Mouse (Mus musculus) hindbrain, embryonic 15.5 days (tissue): ENCODE measurements at regions not wholly inside any gene's neighbourhood (a gene's known extent, or its start where the extent isn't known, plus 50 kb on each side); places are given as distances from the start of the nearest gene placed in this dataset.
A peak's percentile ranks its signal among the peaks of the same experiment; 100 is the strongest.

Experiments
- ATAC-seq: fragments of 200-750 bp; cut with Nextera tagmentation; 2 replicates; pipeline ENCODE4 v1.8.0; 2017; ENCODE audit warnings: low read depth, moderate number of reproducible peaks, moderate TSS enrichment; ENCODE audit not compliant: low FRiP score
- H3K27ac ChIP-seq: fragments of 300-500 bp; sonication (generic); replicated peaks from 2 replicates; pipeline ENCODE4 v1.5.1; 2015; ENCODE audit warnings: mild to moderate bottlenecking, inconsistent platforms
- H3K27me3 ChIP-seq: fragments of 300-500 bp; sonication (generic); 2 replicates; pipeline ENCODE4 v1.6.1; 2015; ENCODE audit warnings: control low read depth, inconsistent platforms
- H3K36me3 ChIP-seq: fragments of 300-500 bp; sonication (generic); 2 replicates; pipeline ENCODE4 v1.6.1; 2015; ENCODE audit warnings: control low read depth, inconsistent platforms
- H3K4me1 ChIP-seq: fragments of 300-500 bp; sonication (generic); replicated peaks from 2 replicates; pipeline ENCODE4 v1.6.1; 2015; ENCODE audit warnings: control low read depth, inconsistent platforms
- H3K4me2 ChIP-seq: fragments of 300-500 bp; sonication (generic); 2 replicates; pipeline ENCODE4 v1.6.1; 2015; ENCODE audit warnings: moderate library complexity, mild to moderate bottlenecking, inconsistent platforms
- H3K4me3 ChIP-seq: fragments of 300-500 bp; sonication (generic); 2 replicates; pipeline ENCODE4 v1.5.1; 2015; ENCODE audit warnings: mild to moderate bottlenecking, inconsistent platforms
- H3K9ac ChIP-seq: fragments of 300-500 bp; sonication (generic); 2 replicates; pipeline ENCODE4 v1.6.1; 2015; ENCODE audit warnings: inconsistent platforms
- H3K9me3 ChIP-seq: fragments of 300-500 bp; sonication (generic); 2 replicates; pipeline ENCODE4 v1.6.1; 2016; ENCODE audit warnings: control low read depth, inconsistent platforms
- WGBS: fragments of 180-500 bp; shearing (Covaris S2); methylation state at CpG from one replicate; pipeline ENCODE4 v1.1.7; 2015; 5-methylcytosine and 5-hydroxymethylcytosine counted together

GRCm38 (mm10) chr3:8310379-8311128 lies 1299.3 kb downstream of the Zfp704 start:
- Histone ChIP-seq H3K9ac (no peak overlapping the region), H3K27ac (peak overlapping the region; percentile 53; the same call in 1 of the 2 replicates), H3K36me3 (no peaks in the 10 kb centered on the region), H3K27me3 (no peaks in the 10 kb centered on the region), H3K4me3 (no peak overlapping the region), H3K4me1 (peaks cover 7% of the 10 kb centered on the region; the same call in 1 of the 2 replicates), H3K4me2 (no peak overlapping the region), H3K9me3 (no peaks in the 10 kb centered on the region)
- 31% methylated on average over 4 of the region's 4 CpGs for WGBS
- ATAC-seq, result peak; percentile 93

- Histone ChIP-seq H3K9ac (no peak overlapping the region), H3K27me3 (no peaks in the 10 kb centered on the region), H3K4me1 (peaks cover 7% of the 10 kb centered on the region; the same call in 1 of the 2 replicates), H3K27ac (no peak overlapping the region), H3K9me3 (no peaks in the 10 kb centered on the region), H3K4me2 (no peak overlapping the region), H3K4me3 (no peak overlapping the region), H3K36me3 (no peaks in the 10 kb centered on the region)
- ATAC-seq, result no peak
- WGBS, result 76% methylated on average over 3 of the region's 3 CpGs
These were observed 1302.6 kb downstream of the Zfp704 start for GRCm38 (mm10) chr3:8307296-8307695.

- H3K9me3 ChIP-seq, result no peaks in the 10 kb centered on the region
- no peaks in the 10 kb centered on the region for H3K4me1 ChIP-seq
- H3K4me3 ChIP-seq, result no peak overlapping the region
- H3K36me3 ChIP-seq, result no peaks in the 10 kb centered on the region
- no peak overlapping the region for H3K27ac ChIP-seq
- no peak overlapping the region for H3K4me2 ChIP-seq
- no peak overlapping the region for H3K9ac ChIP-seq
- ATAC-seq, result no peak
- no peaks in the 10 kb centered on the region for H3K27me3 ChIP-seq
These were observed 1305.1 kb downstream of the Zfp704 start for GRCm38 (mm10) chr3:8304784-8305183.

GRCm38 (mm10) chr3:8293036-8293435 lies 1316.8 kb downstream of the Zfp704 start:
- no peak overlapping the region for H3K4me2 ChIP-seq
- no peak for ATAC-seq
- no peak overlapping the region for H3K27ac ChIP-seq
- no peak overlapping the region for H3K4me3 ChIP-seq
- WGBS, result 84% methylated on average over 1 of the region's 1 CpGs
- H3K9ac ChIP-seq, result no peak overlapping the region
- H3K36me3 ChIP-seq, result no peaks in the 10 kb centered on the region
- no peaks in the 10 kb centered on the region for H3K9me3 ChIP-seq
- no peaks in the 10 kb centered on the region for H3K4me1 ChIP-seq
- no peaks in the 10 kb centered on the region for H3K27me3 ChIP-seq

- WGBS, result 90% methylated on average over 2 of the region's 2 CpGs
- Histone ChIP-seq H3K4me2 (no peak overlapping the region), H3K4me3 (no peak overlapping the region)
These were observed 1320.3 kb downstream of the Zfp704 start for GRCm38 (mm10) chr3:8289558-8289957.

GRCm38 (mm10) chr3:8288437-8288836 lies 1321.4 kb downstream of the Zfp704 start:
- H3K4me2 ChIP-seq, result no peak overlapping the region
- no peak overlapping the region for H3K27ac ChIP-seq
- no peaks in the 10 kb centered on the region for H3K9me3 ChIP-seq
- no peaks in the 10 kb centered on the region for H3K4me1 ChIP-seq
- 74% methylated on average over 1 of the region's 1 CpGs for WGBS
- H3K36me3 ChIP-seq, result no peaks in the 10 kb centered on the region
- no peaks in the 10 kb centered on the region for H3K27me3 ChIP-seq
- no peak overlapping the region for H3K4me3 ChIP-seq
- no peak overlapping the region for H3K9ac ChIP-seq
- no peak for ATAC-seq

More at GRCm38 (mm10) chr3:8289558-8289957, 1320.3 kb downstream of the Zfp704 start:
- no peaks in the 10 kb centered on the region for H3K9me3 ChIP-seq
- ATAC-seq, result no peak
- no peak overlapping the region for H3K9ac ChIP-seq
- no peak overlapping the region for H3K27ac ChIP-seq
- H3K36me3 ChIP-seq, result no peaks in the 10 kb centered on the region
- no peaks in the 10 kb centered on the region for H3K27me3 ChIP-seq
- H3K4me1 ChIP-seq, result no peaks in the 10 kb centered on the region

GRCm38 (mm10) chr3:8284655-8285428 lies 1325.0 kb downstream of the Zfp704 start:
- no peaks in the 10 kb centered on the region for H3K27me3 ChIP-seq
- H3K4me3 ChIP-seq, result no peak overlapping the region
- no peaks in the 10 kb centered on the region for H3K36me3 ChIP-seq
- no peaks in the 10 kb centered on the region for H3K9me3 ChIP-seq
- H3K9ac ChIP-seq, result no peak overlapping the region
- no peak for ATAC-seq
- H3K4me2 ChIP-seq, result no peak overlapping the region
- 68% methylated on average over 14 of the region's 14 CpGs for WGBS
- no peaks in the 10 kb centered on the region for H3K4me1 ChIP-seq
- no peak overlapping the region for H3K27ac ChIP-seq

GRCm38 (mm10) chr3:8282411-8282810 lies 1327.5 kb downstream of the Zfp704 start:
- no peak overlapping the region for H3K4me2 ChIP-seq
- no peaks in the 10 kb centered on the region for H3K4me1 ChIP-seq
- no peaks in the 10 kb centered on the region for H3K27me3 ChIP-seq
- ATAC-seq, result no peak
- H3K9me3 ChIP-seq, result no peaks in the 10 kb centered on the region
- no peak overlapping the region for H3K27ac ChIP-seq
- no peak overlapping the region for H3K4me3 ChIP-seq
- no peaks in the 10 kb centered on the region for H3K36me3 ChIP-seq
- WGBS, result 50% methylated on average over 2 of the region's 2 CpGs
- H3K9ac ChIP-seq, result no peak overlapping the region

- no peak for ATAC-seq
- Histone ChIP-seq H3K27ac (no peak overlapping the region), H3K4me3 (no peak overlapping the region), H3K9ac (no peak overlapping the region), H3K36me3 (no peaks in the 10 kb centered on the region), H3K27me3 (no peaks in the 10 kb centered on the region), H3K9me3 (no peaks in the 10 kb centered on the region), H3K4me2 (no peak overlapping the region), H3K4me1 (no peaks in the 10 kb centered on the region)
- WGBS, result 85% methylated on average over 1 of the region's 1 CpGs
These were observed 1333.2 kb downstream of the Zfp704 start for GRCm38 (mm10) chr3:8276661-8277060.

GRCm38 (mm10) chr3:8270935-8271298 lies 1339.0 kb downstream of the Zfp704 start:
- H3K4me3 ChIP-seq, result no peak overlapping the region
- no peak overlapping the region for H3K9ac ChIP-seq
- no peak for ATAC-seq
- WGBS, result 70% methylated on average over 3 of the region's 3 CpGs
- H3K9me3 ChIP-seq, result no peaks in the 10 kb centered on the region
- no peaks in the 10 kb centered on the region for H3K27me3 ChIP-seq
- no peak overlapping the region for H3K27ac ChIP-seq
- no peaks in the 10 kb centered on the region for H3K4me1 ChIP-seq
- H3K36me3 ChIP-seq, result no peaks in the 10 kb centered on the region
- H3K4me2 ChIP-seq, result no peak overlapping the region

GRCm38 (mm10) chr3:8270009-8270934 lies 1339.6 kb downstream of the Zfp704 start:
- Histone ChIP-seq H3K9ac (no peak overlapping the region), H3K9me3 (no peaks in the 10 kb centered on the region), H3K36me3 (no peaks in the 10 kb centered on the region), H3K27ac (no peak overlapping the region), H3K27me3 (no peaks in the 10 kb centered on the region), H3K4me3 (no peak overlapping the region), H3K4me1 (no peaks in the 10 kb centered on the region), H3K4me2 (no peak overlapping the region)
- peak; percentile 45; the same call in 1 of the 2 replicates for ATAC-seq
- WGBS, result 48% methylated on average over 1 of the region's 1 CpGs

GRCm38 (mm10) chr3:8265783-8266182 lies 1344.1 kb downstream of the Zfp704 start:
- no peaks in the 10 kb centered on the region for H3K4me1 ChIP-seq
- H3K27me3 ChIP-seq, result no peaks in the 10 kb centered on the region
- no peak overlapping the region for H3K27ac ChIP-seq
- H3K9me3 ChIP-seq, result no peaks in the 10 kb centered on the region
- 85% methylated on average over 3 of the region's 3 CpGs for WGBS
- H3K4me3 ChIP-seq, result no peak overlapping the region
- no peaks in the 10 kb centered on the region for H3K36me3 ChIP-seq
- H3K4me2 ChIP-seq, result no peak overlapping the region
- no peak overlapping the region for H3K9ac ChIP-seq
- ATAC-seq, result no peak
